Mouse (Mus musculus) gastrocnemius, postnatal 14 days (tissue): ENCODE measurements around the gene Cyth1. TPM values are rescaled to one million over a fixed set of nuclear protein-coding genes. Genes with fewer than 3 reads are reported as not detected.

Experiments
- DNase-seq: peaks from one replicate; pipeline ENCODE4 v3.0.0; 2021; ENCODE audit warnings: mixed read lengths
- intact Hi-C: fragments of 180-260 bp; cut with DNase I; formaldehyde crosslinking; loops from one replicate; pipeline ENCODE4 v1.15.1; 2025; ENCODE audit warnings: low total_unique reads
- long read RNA-seq, 2 experiments: library from polyadenylated mRNA; stranded (forward); transcript quantifications; one replicate each; pipeline ENCODE4 v2.0.0; 2021
- total RNA-seq, 2 experiments: library from RNA; stranded (reverse); gene quantifications; 2 replicates each; pipeline ENCODE4 v1.2.3; 2021

The Cyth1 gene
- 10 to 100 TPM; 23.3 to 31.2 TPM for total RNA-seq
- long read RNA-seq, experiment 1, partial matches to known transcripts, result 1 of 24 reads
- long read RNA-seq, experiment 1, other reads (novel, unspliced or antisense), result 20 of 24 reads
- long read RNA-seq, experiment 2, transcript Cyth1-201 (13 exons, 3,135 nt), result major isoform, 5 of 32 reads
- long read RNA-seq, experiment 2, partial matches to known transcripts, result 0 of 32 reads
- long read RNA-seq, experiment 2, other reads (novel, unspliced or antisense), result 27 of 32 reads

GRCm38 (mm10) chr11:118248150-118249011, at the start of gene Cyth1:
Gene Cyth1, minus strand, starts transcription at chr11:118248592.
- intact Hi-C loops, result no loop called here
- peak; percentile 99 for DNase-seq

- no peak for DNase-seq
Measured at GRCm38 (mm10) chr11:118297967-118298366, 49.6 kb upstream of the Cyth1 start.

GRCm38 (mm10) chr11:118295026-118295425, 46.6 kb upstream of the Cyth1 start:
- no peak for DNase-seq
- intact Hi-C loops, result no loop called here

More at GRCm38 (mm10) chr11:118297967-118298366, 49.6 kb upstream of the Cyth1 start:
- intact Hi-C loops, result no loop called here

- intact Hi-C loops, result no loop called here
- DNase-seq, result no peak
Measured at GRCm38 (mm10) chr11:118292671-118293070, 44.3 kb upstream of the Cyth1 start.

- intact Hi-C loops, result no loop called here
- peak; percentile 100 for DNase-seq
Measured at GRCm38 (mm10) chr11:118289999-118290889, 41.9 kb upstream of the Cyth1 start, which contains the start of gene Usp36. Gene Usp36, minus strand, starts transcription at chr11:118290244.

GRCm38 (mm10) chr11:118289562-118289961, 41.2 kb upstream of the Cyth1 start:
- intact Hi-C loops, result no loop called here
- DNase-seq, result no peak

- intact Hi-C loops, result no loop called here
- no peak for DNase-seq
Measured at GRCm38 (mm10) chr11:118289037-118289511, 40.7 kb upstream of the Cyth1 start.

- intact Hi-C loops, result no loop called here
- DNase-seq, result no peak
Measured at GRCm38 (mm10) chr11:118287573-118287972, 39.2 kb upstream of the Cyth1 start.

GRCm38 (mm10) chr11:118286434-118286833, 38.0 kb upstream of the Cyth1 start:
- DNase-seq, result no peak
- intact Hi-C loops, result no loop called here

GRCm38 (mm10) chr11:118285791-118286190, 37.4 kb upstream of the Cyth1 start:
- DNase-seq, result no peak
- intact Hi-C loops, result no loop called here

GRCm38 (mm10) chr11:118280218-118280617, 31.8 kb upstream of the Cyth1 start:
- intact Hi-C loops, result no loop called here
- no peak for DNase-seq

- intact Hi-C loops, result no loop called here
- DNase-seq, result no peak
Measured at GRCm38 (mm10) chr11:118276328-118276727, 27.9 kb upstream of the Cyth1 start.

- intact Hi-C loops, result no loop called here
- DNase-seq, result no peak
Measured at GRCm38 (mm10) chr11:118275092-118275491, 26.7 kb upstream of the Cyth1 start.

GRCm38 (mm10) chr11:118269827-118270226, 21.4 kb upstream of the Cyth1 start:
- intact Hi-C loops, result no loop called here
- DNase-seq, result no peak

GRCm38 (mm10) chr11:118266666-118267046, 18.3 kb upstream of the Cyth1 start:
- DNase-seq, result no peak
- intact Hi-C loops, result no loop called here

- DNase-seq, result no peak
- intact Hi-C loops, result no loop called here
Measured at GRCm38 (mm10) chr11:118266044-118266665, 17.8 kb upstream of the Cyth1 start.

- intact Hi-C loops, result no loop called here
- no peak for DNase-seq
Measured at GRCm38 (mm10) chr11:118265621-118266020, 17.2 kb upstream of the Cyth1 start.

GRCm38 (mm10) chr11:118263146-118263545, 14.8 kb upstream of the Cyth1 start:
- intact Hi-C loops, result no loop called here

GRCm38 (mm10) chr11:118260081-118260480, 11.7 kb upstream of the Cyth1 start:
- intact Hi-C loops, result no loop called here
- no peak for DNase-seq

More at GRCm38 (mm10) chr11:118263146-118263545, 14.8 kb upstream of the Cyth1 start:
- no peak for DNase-seq
